Mouse (Mus musculus) right cerebral cortex, postnatal 10 days (tissue): ENCODE measurements at regions not wholly inside any gene's neighbourhood (a gene's known extent, or its start where the extent isn't known, plus 50 kb on each side); places are given as distances from the start of the nearest gene placed in this dataset.

Experiments used
- DNase-seq, 2 experiments: peaks; one replicate each; pipeline ENCODE4 v3.0.0; 2021; ENCODE audit warnings: low spot score in 2 of 2

- no peak for DNase-seq
Measured at GRCm38 (mm10) chr7:39596403-39596802, 78.8 kb downstream of the Zfp619 start.

- DNase-seq: no peak
Measured at GRCm38 (mm10) chr7:39613767-39614166, 96.2 kb downstream of the Zfp619 start.

GRCm38 (mm10) chr7:39615092-39615491 is 97.5 kb downstream of the Zfp619 start:
- DNase-seq: no peak

- no peak for DNase-seq
Measured at GRCm38 (mm10) chr7:39621796-39622195, 104.2 kb downstream of the Zfp619 start.

- DNase-seq: peak; percentile 38 to 43
Measured at GRCm38 (mm10) chr7:39632836-39633235, 115.3 kb downstream of the Zfp619 start.

GRCm38 (mm10) chr7:39642333-39642732 is 124.8 kb downstream of the Zfp619 start:
- no peak for DNase-seq

GRCm38 (mm10) chr7:39643323-39643722 is 125.8 kb downstream of the Zfp619 start:
- no peak for DNase-seq

GRCm38 (mm10) chr7:39650483-39651102 is 133.0 kb downstream of the Zfp619 start:
- no peak for DNase-seq

GRCm38 (mm10) chr7:39654563-39655286 is 137.2 kb downstream of the Zfp619 start:
- DNase-seq: no peak

- DNase-seq: peak; percentile 49 to 54
Measured at GRCm38 (mm10) chr7:39655287-39655652, 137.7 kb downstream of the Zfp619 start.

GRCm38 (mm10) chr7:39655709-39656397 is 138.3 kb downstream of the Zfp619 start:
- DNase-seq: no peak

GRCm38 (mm10) chr7:39659597-39659996 is 142.0 kb downstream of the Zfp619 start:
- DNase-seq: no peak

GRCm38 (mm10) chr7:39675124-39675846 is 157.7 kb downstream of the Zfp619 start:
- DNase-seq: no peak

GRCm38 (mm10) chr7:39675847-39676238 is 158.3 kb downstream of the Zfp619 start:
- no peak for DNase-seq

- DNase-seq: no peak
Measured at GRCm38 (mm10) chr7:39680411-39680810, 162.8 kb downstream of the Zfp619 start.

- no peak for DNase-seq
Measured at GRCm38 (mm10) chr7:39696589-39696988, 179.0 kb downstream of the Zfp619 start.

- no peak for DNase-seq
Measured at GRCm38 (mm10) chr7:39701506-39701905, 183.9 kb downstream of the Zfp619 start.

- DNase-seq: no peak
Measured at GRCm38 (mm10) chr7:39705118-39706095, 187.8 kb downstream of the Zfp619 start.

GRCm38 (mm10) chr7:39706606-39707005 is 189.0 kb downstream of the Zfp619 start:
- no peak for DNase-seq

GRCm38 (mm10) chr7:39716340-39717150 is 199.0 kb downstream of the Zfp619 start:
- DNase-seq: peak; percentile 27 to 39
